Mouse (Mus musculus) gonadal fat pad, adult 2 months (tissue): Measurements from ENCODE around the gene Btd. TPM values are rescaled to one million over a fixed set of nuclear protein-coding genes. Genes with fewer than 3 reads are reported as not detected.

Source experiments
- DNase-seq: peaks from one replicate; pipeline ENCODE4 v3.0.0-alpha.2; 2012; ENCODE audit warnings: low read depth
- polyA plus RNA-seq: library from polyadenylated mRNA; depleted of rRNA; stranded (reverse); fragments of >200 nt; gene quantifications from 2 replicates; pipeline ENCODE4 v1.2.3, GENCODE M21; 2012

The Btd gene
- polyA plus RNA-seq, 1 experiment = 41.5 TPM

- DNase-seq = peak; percentile 95
Measured at GRCm38 (mm10) chr14:31645920-31646319, 5.1 kb downstream of the Btd start.

- no peak for DNase-seq
Measured at GRCm38 (mm10) chr14:31647991-31648390, 7.2 kb downstream of the Btd start.

GRCm38 (mm10) chr14:31650347-31650746 lies 9.5 kb downstream of the Btd start:
- DNase-seq = no peak

GRCm38 (mm10) chr14:31651206-31651605 lies 10.4 kb downstream of the Btd start:
- DNase-seq = no peak

GRCm38 (mm10) chr14:31652106-31652505 lies 11.3 kb downstream of the Btd start:
- DNase-seq = no peak

- DNase-seq = no peak
Measured at GRCm38 (mm10) chr14:31652624-31653023, 11.8 kb downstream of the Btd start.

- no peak for DNase-seq
Measured at GRCm38 (mm10) chr14:31653101-31653875, 12.5 kb downstream of the Btd start.

GRCm38 (mm10) chr14:31654816-31655215 lies 14.0 kb downstream of the Btd start:
- DNase-seq = no peak

GRCm38 (mm10) chr14:31655406-31655805 lies 14.6 kb downstream of the Btd start:
- no peak for DNase-seq

- no peak for DNase-seq
Measured at GRCm38 (mm10) chr14:31656386-31656785, 15.6 kb downstream of the Btd start.

GRCm38 (mm10) chr14:31656857-31657645 lies 16.2 kb downstream of the Btd start:
- DNase-seq = no peak

- no peak for DNase-seq
Measured at GRCm38 (mm10) chr14:31658126-31658680, 17.4 kb downstream of the Btd start.

- no peak for DNase-seq
Measured at GRCm38 (mm10) chr14:31659501-31660181, 18.8 kb downstream of the Btd start.

- no peak for DNase-seq
Measured at GRCm38 (mm10) chr14:31660312-31661093, 19.7 kb downstream of the Btd start.

- no peak for DNase-seq
Measured at GRCm38 (mm10) chr14:31661671-31662554, 21.1 kb downstream of the Btd start.

- no peak for DNase-seq
Measured at GRCm38 (mm10) chr14:31662555-31663211, 21.9 kb downstream of the Btd start.

- DNase-seq = no peak
Measured at GRCm38 (mm10) chr14:31663376-31664099, 22.7 kb downstream of the Btd start.

GRCm38 (mm10) chr14:31664100-31664902 lies 23.5 kb downstream of the Btd start:
- DNase-seq = no peak
